Mouse (Mus musculus) heart, embryonic 10.5 days (tissue): Measurements from ENCODE around the gene Hist1h4f. TPM values are rescaled to one million over a fixed set of nuclear protein-coding genes. Genes with fewer than 3 reads are reported as not detected.
"Not testable (repeated sequence)": the region's sequence is repeated elsewhere in the genome, so short reads cannot be mapped to it uniquely, and the experiment has no call there.

Experiments used
- DNase-seq: peaks from one replicate; pipeline ENCODE4 v3.0.0-alpha.2; 2017; ENCODE audit warnings: low spot score
- H3K27ac ChIP-seq: fragments of 300-500 bp; sonication (generic); 2 replicates; pipeline ENCODE4 v1.5.1; 2016; ENCODE audit warnings: mild to moderate bottlenecking
- H3K27me3 ChIP-seq: fragments of 300-500 bp; sonication (generic); 2 replicates; pipeline ENCODE4 v1.6.1; 2016; ENCODE audit warnings: mild to moderate bottlenecking; ENCODE audit not compliant: poor library complexity, insufficient read depth, severe bottlenecking
- H3K36me3 ChIP-seq: fragments of 300-500 bp; sonication (generic); 2 replicates; pipeline ENCODE4 v1.6.1; 2016; ENCODE audit warnings: mild to moderate bottlenecking, moderate library complexity
- H3K4me1 ChIP-seq: fragments of 300-500 bp; sonication (generic); 2 replicates; pipeline ENCODE4 v1.6.1; 2016; ENCODE audit warnings: mild to moderate bottlenecking
- H3K4me3 ChIP-seq: fragments of 300-500 bp; sonication (generic); 2 replicates; pipeline ENCODE4 v1.5.1; 2016; ENCODE audit warnings: mild to moderate bottlenecking, moderate library complexity
- H3K9me3 ChIP-seq: fragments of 300-500 bp; sonication (generic); 2 replicates; pipeline ENCODE4 v1.6.1; 2016; ENCODE audit warnings: mild to moderate bottlenecking, moderate library complexity
- WGBS: fragments of 180-500 bp; shearing (Covaris S2); methylation state at CpG from one replicate; pipeline ENCODE4 v1.1.7; 2016; 5-methylcytosine and 5-hydroxymethylcytosine counted together
- polyA plus RNA-seq: library from polyadenylated mRNA; unstranded; fragments of >200 nt; fragmentation: Nextera tagmentation; extraction: Ambion mirVana; gene quantifications from 2 replicates; pipeline ENCODE4 v1.2.1, GENCODE M21; 2016

The Hist1h4f gene
- polyA plus RNA-seq, 1 experiment from 2014 or later, result 0.51 TPM

- H3K9me3 ChIP-seq, result no peaks in the 10 kb centered on the region
- 88% methylated on average over 3 of the region's 3 CpGs for WGBS
These were observed 10.0 kb downstream of the Hist1h4f start for GRCm38 (mm10) chr13:23541497-23541896.

GRCm38 (mm10) chr13:23539821-23540220, 11.6 kb downstream of the Hist1h4f start:
- not testable (repeated sequence) for H3K36me3 ChIP-seq, H3K9me3 ChIP-seq, H3K4me3 ChIP-seq, DNase-seq, H3K27me3 ChIP-seq, H3K27ac ChIP-seq
- 71% methylated on average over 1 of the region's 1 CpGs for WGBS
- H3K4me1 ChIP-seq, result peaks cover 12% of the 10 kb centered on the region; the same call in 1 of the 2 replicates

More at GRCm38 (mm10) chr13:23541497-23541896, 10.0 kb downstream of the Hist1h4f start:
- DNase-seq, result no peak
- Histone ChIP-seq H3K27me3 (no peaks in the 10 kb centered on the region), H3K27ac (no peak overlapping the region), H3K4me3 (no peak overlapping the region), H3K36me3 (no peaks in the 10 kb centered on the region), H3K4me1 (peaks cover 8% of the 10 kb centered on the region; the same call in 1 of the 2 replicates)

GRCm38 (mm10) chr13:23538249-23538648, 13.2 kb downstream of the Hist1h4f start:
- 86% methylated on average over 5 of the region's 5 CpGs for WGBS
- Histone ChIP-seq H3K4me3 (no peak overlapping the region), H3K27ac (no peak overlapping the region), H3K27me3 (no peaks in the 10 kb centered on the region), H3K4me1 (peaks cover 20% of the 10 kb centered on the region; the same call in 1 of the 2 replicates), H3K9me3 (no peaks in the 10 kb centered on the region), H3K36me3 (no peaks in the 10 kb centered on the region)
- DNase-seq, result no peak

GRCm38 (mm10) chr13:23537006-23537710, 14.3 kb downstream of the Hist1h4f start:
- 81% methylated on average over 3 of the region's 3 CpGs for WGBS
- no peak for DNase-seq

GRCm38 (mm10) chr13:23536076-23536822, 15.2 kb downstream of the Hist1h4f start:
- Histone ChIP-seq H3K36me3 (no peaks in the 10 kb centered on the region), H3K27ac (peak overlapping the region; percentile 95), H3K4me3 (peak overlapping the region; percentile 67), H3K9me3 (no peaks in the 10 kb centered on the region), H3K27me3 (no peaks in the 10 kb centered on the region), H3K4me1 (peaks cover 29% of the 10 kb centered on the region)
- 28% methylated on average over 7 of the region's 7 CpGs for WGBS
- DNase-seq, result no peak

More at GRCm38 (mm10) chr13:23537006-23537710, 14.3 kb downstream of the Hist1h4f start:
- Histone ChIP-seq H3K9me3 (no peaks in the 10 kb centered on the region), H3K27me3 (no peaks in the 10 kb centered on the region), H3K4me3 (peak overlapping the region; percentile 67), H3K4me1 (peaks cover 27% of the 10 kb centered on the region), H3K27ac (no peak overlapping the region), H3K36me3 (no peaks in the 10 kb centered on the region)

GRCm38 (mm10) chr13:23535137-23536075, 16.0 kb downstream of the Hist1h4f start, which contains the start of gene Hist1h3g:
Gene Hist1h3g, plus strand, starts transcription at chr13:23535422.
- Histone ChIP-seq H3K27ac (peak within 1 kb of the TSS; percentile 95), H3K4me1 (peaks cover 29% of the 10 kb centered on the region), H3K4me3 (peak within 1 kb of the TSS; percentile 67)
- H3K9me3 ChIP-seq, H3K27me3 ChIP-seq, H3K36me3 ChIP-seq: not testable (repeated sequence)
- under 1% methylated on average over 53 of the region's 62 CpGs for WGBS
- DNase-seq, result peak; percentile 98

GRCm38 (mm10) chr13:23534368-23535131, 16.9 kb downstream of the Hist1h4f start:
- WGBS, result 3% methylated on average over 15 of the region's 15 CpGs
- DNase-seq, result no peak
- peak overlapping the region; percentile 95 for H3K27ac ChIP-seq
- H3K4me1 ChIP-seq, result peaks cover 29% of the 10 kb centered on the region
- H3K27me3 ChIP-seq, result no peaks in the 10 kb centered on the region
- H3K9me3 ChIP-seq, result no peaks in the 10 kb centered on the region
- H3K36me3 ChIP-seq, result no peaks in the 10 kb centered on the region
- H3K4me3 ChIP-seq, result peak overlapping the region; percentile 67

- peak within 1 kb of the TSS; percentile 95 for H3K27ac ChIP-seq
- H3K27me3 ChIP-seq, H3K36me3 ChIP-seq, H3K9me3 ChIP-seq: not testable (repeated sequence)
- H3K4me1 ChIP-seq, result peaks cover 32% of the 10 kb centered on the region
- H3K4me3 ChIP-seq, result peak within 1 kb of the TSS; percentile 67
- DNase-seq, result peak; percentile 94
- 1% methylated on average over 26 of the region's 53 CpGs for WGBS
These were observed 17.7 kb downstream of the Hist1h4f start, which contains the start of gene Hist1h2af for GRCm38 (mm10) chr13:23533560-23534367. Gene Hist1h2af, plus strand, starts transcription at chr13:23533906.

- H3K27ac ChIP-seq, result peak overlapping the region; percentile 95
- no peaks in the 10 kb centered on the region for H3K9me3 ChIP-seq
- H3K4me3 ChIP-seq, result peak overlapping the region; percentile 67
- 27% methylated on average over 9 of the region's 9 CpGs for WGBS
- DNase-seq, result no peak
- no peaks in the 10 kb centered on the region for H3K36me3 ChIP-seq
- H3K27me3 ChIP-seq, result no peaks in the 10 kb centered on the region
- peaks cover 32% of the 10 kb centered on the region for H3K4me1 ChIP-seq
These were observed 19.0 kb downstream of the Hist1h4f start for GRCm38 (mm10) chr13:23532262-23533075.

GRCm38 (mm10) chr13:23530901-23531875, 20.3 kb downstream of the Hist1h4f start, which contains the start of gene Hist1h4h:
Gene Hist1h4h, plus strand, starts transcription at chr13:23531050.
- H3K27ac ChIP-seq, result peak within 1 kb of the TSS; percentile 95
- H3K36me3 ChIP-seq, result no peaks in the 10 kb centered on the region
- DNase-seq, result peak; percentile 98
- peak within 1 kb of the TSS; percentile 67 for H3K4me3 ChIP-seq
- H3K4me1 ChIP-seq, result peaks cover 21% of the 10 kb centered on the region
- WGBS, result under 1% methylated on average over 63 of the region's 70 CpGs
- no peaks in the 10 kb centered on the region for H3K27me3 ChIP-seq
- no peaks in the 10 kb centered on the region for H3K9me3 ChIP-seq
